16 mouse cellular contexts compared by ENCODE assay signal in the genomic region with DNA sequence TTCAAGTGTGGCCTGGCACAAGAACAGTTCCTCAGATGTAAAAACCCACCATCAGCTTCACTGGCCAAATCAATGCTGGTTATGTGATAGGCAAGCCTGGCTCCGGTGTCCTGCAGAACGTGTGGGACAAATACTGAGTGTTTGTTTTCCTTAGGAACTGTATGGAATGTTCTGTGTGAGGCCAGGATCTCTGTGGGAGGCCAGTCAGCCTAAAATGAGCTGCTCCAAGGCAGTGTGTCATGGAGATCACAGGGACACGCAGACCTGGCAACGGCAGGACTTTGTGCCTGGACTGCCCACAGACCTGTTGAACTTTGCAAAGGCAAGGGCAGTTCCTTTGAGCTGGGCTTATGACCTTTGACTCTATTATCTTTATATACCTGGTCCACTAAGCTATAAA. TPM values are rescaled to one million over a fixed set of nuclear protein-coding genes. Genes with fewer than 3 reads are reported as not detected.
DNase-seq lines count a peak whose midpoint lies in the region; ATAC-seq and TF ChIP-seq lines count a peak whose summit lies in the region.
"Had no signal": no experiment of that assay in that cellular context is flagged by ENCODE, and none has a peak within 500 bp of the region (broad histone marks: within the 10 kb centered on the region; RNA-seq: fewer than 3 reads in every experiment).

No protein-coding gene starts in this region.

- no peak for ATAC-seq in megakaryocyte, adult 5-6 weeks (ENCODE audit: poor library complexity, severe bottlenecking)
- ATAC-seq in liver, embryonic 14.5 days (ENCODE audit: insufficient read depth) = peak; percentile 25
- no peak for ATAC-seq in frontal cortex, adult (ENCODE audit: low TSS enrichment)
- ATAC-seq in hindbrain, postnatal 0 days = no peak
- ATAC-seq: forebrain, embryonic 13.5 days; midbrain, embryonic 13.5 days had no signal

- peak; percentile 21 for DNase-seq in embryo, embryonic 10.5 days (ENCODE audit: low spot score)
- no peak for DNase-seq in embryo, embryonic 9.5 days (ENCODE audit: extremely low spot score)
- DNase-seq in liver, embryonic 14.5 days (ENCODE audit: low read depth in 3 of 3, low spot score in 3 of 3) = no peak
- no peak for DNase-seq in spleen, adult 18-20 months
- no peak for DNase-seq in hindbrain, postnatal 0 days (ENCODE audit: low spot score)
- DNase-seq: adrenal gland, adult 2 months; right cerebral cortex, postnatal 4 days; thymus, adult 2 months had no signal

- H3K9ac ChIP-seq in liver, embryonic 14.5 days (replicated peaks) = no peak overlapping the region
- H3K9ac ChIP-seq in hindbrain, postnatal 0 days (replicated peaks; ENCODE audit: low read length) = no peak overlapping the region
- H3K9ac ChIP-seq: forebrain, embryonic 13.5 days; midbrain, embryonic 13.5 days had no signal

- H3K4me3 ChIP-seq in megakaryocyte, embryonic 14.5 days (replicated peaks) = peak overlapping the region; percentile 83
- no peak overlapping the region for H3K4me3 ChIP-seq in liver, embryonic 14.5 days (ENCODE audit: insufficient read depth in 1 of 2, low read depth in 2 of 2, low read length in 2 of 2)
- H3K4me3 ChIP-seq in hindbrain, postnatal 0 days (ENCODE audit: low read length) = no peak overlapping the region
- H3K4me3 ChIP-seq: forebrain, embryonic 13.5 days; midbrain, embryonic 13.5 days had no signal

- H3K27ac ChIP-seq in liver, embryonic 14.5 days = no peak overlapping the region
- no peak overlapping the region for H3K27ac ChIP-seq in hindbrain, postnatal 0 days
- H3K27ac ChIP-seq: forebrain, embryonic 13.5 days; midbrain, embryonic 13.5 days had no signal

- no peak for TF ChIP-seq CTCF in liver, embryonic 14.5 days (IDR thresholded peaks at IDR 0.05; ENCODE audit: low read depth)
- no peak for TF ChIP-seq CTCF in hindbrain, postnatal 0 days (IDR thresholded peaks at IDR 0.05; ENCODE audit: low read depth)

- H3K36me3 ChIP-seq in megakaryocyte, embryonic 14.5 days (replicated peaks; ENCODE audit: low read length) = no peaks in the 10 kb centered on the region
- no peaks in the 10 kb centered on the region for H3K36me3 ChIP-seq in liver, embryonic 14.5 days (replicated peaks; ENCODE audit: control insufficient read depth, insufficient read depth, low read depth)
- no peaks in the 10 kb centered on the region for H3K36me3 ChIP-seq in hindbrain, postnatal 0 days (ENCODE audit: insufficient read depth, low read length)
- H3K36me3 ChIP-seq: midbrain, embryonic 13.5 days had no signal

- H3K4me1 ChIP-seq in megakaryocyte, embryonic 14.5 days = peaks cover 100% of the 10 kb centered on the region
- H3K4me1 ChIP-seq in liver, embryonic 14.5 days (replicated peaks; ENCODE audit: control insufficient read depth in 2 of 2, insufficient read depth in 2 of 2, low read length in 1 of 2) = peaks cover 36 to 51% of the 10 kb centered on the region in 2 experiments
- H3K4me1 ChIP-seq in hindbrain, postnatal 0 days (ENCODE audit: insufficient read depth, low read length) = no peaks in the 10 kb centered on the region
- H3K4me1 ChIP-seq: forebrain, embryonic 13.5 days; midbrain, embryonic 13.5 days had no signal

- no peak for TF ChIP-seq EP300 in liver, embryonic 14.5 days (IDR thresholded peaks at IDR 0.05; ENCODE audit: low read depth)

- H3K9me3 ChIP-seq in megakaryocyte, embryonic 14.5 days = no peaks in the 10 kb centered on the region
- no peaks in the 10 kb centered on the region for H3K9me3 ChIP-seq in liver, embryonic 14.5 days (ENCODE audit: control insufficient read depth, low read length)
- H3K9me3 ChIP-seq in hindbrain, postnatal 0 days (ENCODE audit: low read length) = no peaks in the 10 kb centered on the region
- H3K9me3 ChIP-seq: forebrain, embryonic 13.5 days; midbrain, embryonic 13.5 days had no signal

- peak overlapping the region; percentile 40 for H3K4me2 ChIP-seq in liver, embryonic 14.5 days (ENCODE audit: low read depth)
- H3K4me2 ChIP-seq in hindbrain, postnatal 0 days (ENCODE audit: low read depth, low read length) = no peak overlapping the region
- H3K4me2 ChIP-seq: forebrain, embryonic 13.5 days; midbrain, embryonic 13.5 days had no signal

- no peaks in the 10 kb centered on the region for H3K27me3 ChIP-seq in megakaryocyte, embryonic 14.5 days (replicated peaks)
- no peaks in the 10 kb centered on the region for H3K27me3 ChIP-seq in liver, embryonic 14.5 days (ENCODE audit: control insufficient read depth, insufficient read depth, low read length)
- no peaks in the 10 kb centered on the region for H3K27me3 ChIP-seq in hindbrain, postnatal 0 days (ENCODE audit: insufficient read depth, low read length)
- H3K27me3 ChIP-seq: forebrain, embryonic 13.5 days; midbrain, embryonic 13.5 days had no signal

- WGBS in liver, embryonic 14.5 days (ENCODE audit: insufficient replicate concordance) = 28% methylated on average over 4 of the region's 4 CpGs
- 24% methylated on average over 4 of the region's 4 CpGs for WGBS in hindbrain, postnatal 0 days

RNA-seq across cellular contexts. Expression of a gene that starts 4.2 kb away (rescaled TPM):
- 2.4 TPM in 1 of 2 replicates, not detected in the other for polyA plus RNA-seq in megakaryocyte, embryonic 14.5 days (2012; ENCODE audit: insufficient read depth, low replicate concordance)
- total RNA-seq in megakaryocyte, adult 5-6 weeks (2015) = not detected in 2 replicates
- not detected in 2 replicates for total RNA-seq in megakaryocyte, adult 5-6 weeks (2017)
- 3.3 and 7.4 TPM in 2 replicates for polyA plus RNA-seq in liver, embryonic 14.5 days (2012; rRNA removed)
- polyA plus RNA-seq in liver, embryonic 14.5 days (2014; fragmentation: Nextera tagmentation; extraction: Ambion mirVana) = 3.8 and 5.1 TPM in 2 replicates
- total RNA-seq in hindbrain, postnatal 0 days (2014; rRNA removed) = 1.4 TPM in 1 of 2 replicates, not detected in the other
- 1.1 and 1.9 TPM in 2 replicates for polyA plus RNA-seq in hindbrain, postnatal 0 days (2015; fragmentation: Nextera tagmentation; extraction: Ambion mirVana)
- total RNA-seq: adrenal gland, adult 2 months; ES-E14; left cerebral cortex, postnatal 36 days; neutrophil, adult 5-6 weeks had no signal
- polyA plus RNA-seq: adrenal gland, adult 2 months; forebrain, embryonic 13.5 days; midbrain, embryonic 13.5 days had no signal
